Mouse (Mus musculus): ENCODE data around the gene Scarf2. TPM values are rescaled to one million over a fixed set of nuclear protein-coding genes. Genes with fewer than 3 reads are reported as not detected.

The Scarf2 gene
- total RNA-seq, 2 experiments from 2014 or later: not detected

GRCm38 (mm10) chr16:17797812-17798311 is 780 bp downstream of the Scarf2 start:
- no peak for ATAC-seq (replicated peaks; ENCODE audit: low FRiP score, low TSS enrichment, poor library complexity, severe bottlenecking)

- ATAC-seq (replicated peaks; ENCODE audit: low FRiP score, low TSS enrichment, poor library complexity, severe bottlenecking): no peak
Measured at GRCm38 (mm10) chr16:17798321-17799180, 1.5 kb downstream of the Scarf2 start.

- no peak for ATAC-seq (replicated peaks; ENCODE audit: low FRiP score, low TSS enrichment, poor library complexity, severe bottlenecking)
Measured at GRCm38 (mm10) chr16:17799584-17799983, 2.5 kb downstream of the Scarf2 start.

- ATAC-seq (replicated peaks; ENCODE audit: low FRiP score, low TSS enrichment, poor library complexity, severe bottlenecking): no peak
Measured at GRCm38 (mm10) chr16:17801777-17802455, 4.8 kb downstream of the Scarf2 start.

GRCm38 (mm10) chr16:17802456-17802838 is 5.4 kb downstream of the Scarf2 start:
- ATAC-seq (replicated peaks; ENCODE audit: low FRiP score, low TSS enrichment, poor library complexity, severe bottlenecking): no peak

GRCm38 (mm10) chr16:17802839-17803674 is 6.0 kb downstream of the Scarf2 start:
- ATAC-seq (replicated peaks; ENCODE audit: low FRiP score, low TSS enrichment, poor library complexity, severe bottlenecking): no peak

- ATAC-seq (replicated peaks; ENCODE audit: low FRiP score, low TSS enrichment, poor library complexity, severe bottlenecking): no peak
Measured at GRCm38 (mm10) chr16:17803675-17804448, 6.8 kb downstream of the Scarf2 start.

GRCm38 (mm10) chr16:17804449-17804912 is 7.4 kb downstream of the Scarf2 start:
- ATAC-seq (replicated peaks; ENCODE audit: low FRiP score, low TSS enrichment, poor library complexity, severe bottlenecking): no peak

GRCm38 (mm10) chr16:17804982-17805381 is 7.9 kb downstream of the Scarf2 start:
- ATAC-seq (replicated peaks; ENCODE audit: low FRiP score, low TSS enrichment, poor library complexity, severe bottlenecking): no peak

GRCm38 (mm10) chr16:17806581-17807191 is 9.6 kb downstream of the Scarf2 start:
- no peak for ATAC-seq (replicated peaks; ENCODE audit: low FRiP score, low TSS enrichment, poor library complexity, severe bottlenecking)

GRCm38 (mm10) chr16:17807192-17808009 is 10.3 kb downstream of the Scarf2 start:
- peak; percentile 78 for ATAC-seq (replicated peaks; ENCODE audit: low FRiP score, low TSS enrichment, poor library complexity, severe bottlenecking)

GRCm38 (mm10) chr16:17809125-17809524 is 12.0 kb downstream of the Scarf2 start:
- no peak for ATAC-seq (replicated peaks; ENCODE audit: low FRiP score, low TSS enrichment, poor library complexity, severe bottlenecking)

GRCm38 (mm10) chr16:17809711-17810110 is 12.6 kb downstream of the Scarf2 start:
- ATAC-seq (replicated peaks; ENCODE audit: low FRiP score, low TSS enrichment, poor library complexity, severe bottlenecking): no peak

GRCm38 (mm10) chr16:17812120-17812519 is 15.0 kb downstream of the Scarf2 start:
- no peak for ATAC-seq (replicated peaks; ENCODE audit: low FRiP score, low TSS enrichment, poor library complexity, severe bottlenecking)

GRCm38 (mm10) chr16:17813173-17813572 is 16.1 kb downstream of the Scarf2 start:
- no peak for ATAC-seq (replicated peaks; ENCODE audit: low FRiP score, low TSS enrichment, poor library complexity, severe bottlenecking)

GRCm38 (mm10) chr16:17815411-17816402 is 18.6 kb downstream of the Scarf2 start:
- peak; percentile 86 for ATAC-seq (replicated peaks; ENCODE audit: low FRiP score, low TSS enrichment, poor library complexity, severe bottlenecking)

GRCm38 (mm10) chr16:17816528-17816927 is 19.4 kb downstream of the Scarf2 start:
- ATAC-seq (replicated peaks; ENCODE audit: low FRiP score, low TSS enrichment, poor library complexity, severe bottlenecking): no peak

Measured in megakaryocyte-erythroid progenitor cell, adult 5-6 weeks (primary cell).